Mouse (Mus musculus): Measurements from ENCODE around the gene Paqr8.
"Not testable (repeated sequence)": the region's sequence is repeated elsewhere in the genome, so short reads cannot be mapped to it uniquely, and the experiment has no call there.

Paqr8 gene

DNA sequence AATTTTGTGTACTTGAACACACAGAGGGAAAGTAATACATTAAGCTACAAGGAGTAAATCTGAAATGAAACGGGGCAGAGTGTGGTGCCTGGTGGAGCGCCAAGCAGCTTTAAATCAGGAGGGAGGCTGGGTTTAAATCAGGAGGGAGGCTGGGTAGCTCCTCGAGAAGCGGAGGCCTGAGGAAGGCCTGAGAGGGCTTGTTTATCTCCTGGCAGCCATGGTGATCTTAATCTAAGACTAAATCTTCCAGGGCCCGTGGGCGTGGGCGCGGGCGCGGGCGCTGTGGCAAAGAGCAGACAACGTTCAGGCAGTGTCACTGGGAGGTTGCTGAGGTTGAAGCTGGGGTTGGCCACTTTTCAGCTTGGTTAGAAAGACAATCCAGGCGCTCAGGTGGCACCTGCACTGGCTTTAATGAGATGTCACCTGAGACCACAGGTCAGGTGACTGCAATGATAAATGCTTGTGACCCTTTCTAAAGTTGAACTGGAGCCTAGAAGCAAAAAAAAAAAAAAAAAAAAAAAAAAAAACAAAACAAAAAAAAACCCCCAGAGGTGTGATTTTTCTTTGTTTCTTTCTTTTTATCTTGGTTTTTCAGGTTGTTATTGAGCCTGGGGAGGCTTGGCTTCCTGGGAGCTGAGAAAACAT, 22.2 kb downstream of the Paqr8 start:
- peak; percentile 51 for DNase-seq

DNA sequence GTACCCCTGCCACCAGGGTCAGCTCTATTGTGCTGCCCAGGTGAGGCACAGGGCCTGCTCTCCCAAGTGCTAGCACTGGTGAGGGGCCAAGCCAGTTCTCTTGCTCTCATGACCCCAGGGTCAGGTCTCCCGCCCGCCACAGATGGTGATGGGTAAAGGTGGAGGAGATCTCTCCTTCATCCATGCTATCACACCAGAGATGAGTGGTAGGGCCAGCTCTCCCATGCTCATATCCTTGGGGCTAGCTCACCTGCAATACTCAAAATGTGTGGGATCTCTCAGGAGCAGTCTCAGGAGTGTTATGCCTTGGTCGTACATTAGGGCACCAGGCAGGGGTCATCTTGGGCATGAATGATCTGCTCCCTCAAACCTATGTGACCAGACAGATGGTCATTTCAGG, 24.4 kb downstream of the Paqr8 start:
- no peak for DNase-seq

DNA sequence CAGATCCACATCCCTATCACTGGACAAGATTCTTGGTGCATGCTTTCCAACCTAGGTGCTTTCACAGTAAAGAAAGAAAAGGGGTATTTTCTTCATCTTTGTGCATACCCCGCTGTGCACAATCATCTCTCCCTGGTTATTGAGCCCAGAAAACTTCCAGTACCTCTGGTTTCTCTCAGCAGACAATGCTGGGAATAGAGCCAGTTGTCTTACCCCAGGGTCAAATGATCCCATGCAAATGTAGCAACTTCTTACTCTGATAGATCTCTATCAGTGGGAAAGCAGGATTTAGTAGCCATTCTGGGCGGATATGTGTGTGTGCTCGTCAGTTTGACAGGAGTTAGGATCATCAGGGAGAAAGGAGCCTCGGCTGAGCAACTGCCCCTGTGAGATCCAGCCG, 25.2 kb downstream of the Paqr8 start:
- DNase-seq, result no peak

DNA sequence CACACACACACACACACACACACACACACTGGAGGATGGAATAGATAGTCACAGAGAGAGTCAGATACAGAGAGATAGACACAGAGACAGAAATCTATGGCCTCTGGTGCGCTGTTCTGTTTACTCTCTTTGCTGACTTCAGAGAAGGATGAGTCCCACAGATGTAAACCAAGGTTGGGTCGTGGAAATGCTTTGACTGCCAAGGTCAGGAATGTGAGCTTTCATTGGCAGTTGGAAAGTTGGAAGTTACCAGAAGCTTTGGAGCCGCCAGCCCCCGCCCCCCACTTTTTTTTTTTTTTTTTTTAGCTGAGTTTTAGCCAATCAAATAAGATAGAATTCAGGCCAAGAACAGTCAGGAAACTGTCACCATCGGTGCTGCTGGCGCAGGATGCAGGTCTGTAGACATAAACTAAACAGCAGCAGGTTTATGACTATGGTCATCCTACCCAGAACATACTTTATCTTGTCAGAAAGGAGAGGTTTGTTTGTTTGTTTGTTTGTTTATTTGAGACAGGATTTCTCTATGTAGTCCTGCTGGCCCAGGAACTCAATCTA, 27.2 kb downstream of the Paqr8 start:
- DNase-seq, result no peak

DNA sequence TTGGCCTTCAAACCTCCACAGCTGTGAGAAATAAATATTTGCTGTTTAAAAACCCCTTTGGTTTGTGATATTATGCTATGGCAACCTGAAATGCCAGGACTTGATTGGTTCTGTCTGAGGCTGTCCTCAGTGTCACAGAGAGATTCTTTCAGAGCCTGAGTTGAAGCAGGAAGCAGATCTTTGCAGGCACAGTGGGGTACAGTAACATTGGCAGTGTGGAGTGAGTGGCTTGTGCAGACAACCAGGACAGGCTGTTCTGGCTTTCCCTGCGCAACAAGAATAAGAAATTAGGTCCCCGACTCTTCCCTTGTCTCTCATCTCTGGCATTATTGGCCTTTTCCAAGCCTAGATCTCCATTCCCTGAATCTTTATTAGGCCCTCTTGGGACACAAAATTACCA, 29.3 kb downstream of the Paqr8 start:
- DNase-seq, result no peak

DNA sequence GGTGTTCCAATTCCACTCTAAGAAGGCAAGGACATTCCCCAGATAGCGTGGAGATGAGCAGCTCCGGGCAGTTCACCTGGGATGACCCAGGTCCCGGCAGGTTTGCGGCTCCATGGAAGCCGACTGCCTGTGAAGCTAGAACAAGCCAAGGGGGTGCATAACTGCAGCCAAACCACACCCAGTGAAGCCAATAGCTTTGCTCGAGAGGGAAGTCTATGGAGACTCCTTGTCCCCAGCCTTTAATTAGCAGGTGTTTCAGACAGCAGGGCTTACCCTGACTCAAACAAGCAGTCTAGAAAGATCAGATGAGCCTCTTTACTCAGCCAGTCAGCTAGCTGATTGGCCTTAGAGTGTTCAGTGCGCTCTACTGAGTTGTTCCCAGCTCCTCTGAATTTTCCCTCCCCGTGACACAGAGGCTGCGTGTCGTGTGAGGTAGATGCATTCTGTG, 30.7 kb downstream of the Paqr8 start:
- no peak for DNase-seq

DNA sequence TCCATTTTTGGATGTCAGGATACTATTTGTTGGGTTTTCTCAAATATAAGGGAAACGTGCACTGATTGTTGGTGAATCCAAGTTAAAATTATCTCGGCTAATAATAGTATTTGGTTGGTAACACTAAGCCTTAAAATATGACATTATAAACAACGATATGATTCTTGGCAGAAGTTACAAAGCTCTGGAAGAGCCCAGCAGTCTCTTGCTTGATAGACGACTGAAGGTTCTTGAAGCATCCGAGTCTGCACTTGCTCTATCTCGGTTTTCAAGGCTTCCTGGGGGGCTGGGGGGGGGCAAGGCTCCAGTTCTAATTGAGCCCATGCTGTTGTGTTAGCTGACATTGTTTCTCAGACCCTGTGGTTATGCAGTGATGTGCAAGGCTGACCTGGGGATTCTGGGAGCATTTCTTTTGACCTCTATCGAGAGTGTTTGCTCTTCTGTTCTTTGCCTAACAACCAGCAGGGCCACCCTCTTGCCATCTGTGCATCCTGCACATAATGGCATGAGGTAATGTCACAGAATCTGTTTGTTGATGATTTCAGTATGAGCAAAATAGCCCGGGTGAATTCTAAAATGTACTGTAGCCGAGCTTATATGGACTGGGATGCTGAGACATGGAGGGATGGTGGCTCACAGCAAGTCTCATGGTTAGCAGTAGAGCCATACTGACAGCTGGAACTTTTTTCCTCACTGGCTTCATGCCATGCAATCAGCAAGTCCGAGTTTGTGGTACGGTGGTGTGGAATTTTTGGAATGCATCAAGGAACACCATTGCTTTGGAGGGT, 32.4 kb downstream of the Paqr8 start:
- no peak for DNase-seq

DNA sequence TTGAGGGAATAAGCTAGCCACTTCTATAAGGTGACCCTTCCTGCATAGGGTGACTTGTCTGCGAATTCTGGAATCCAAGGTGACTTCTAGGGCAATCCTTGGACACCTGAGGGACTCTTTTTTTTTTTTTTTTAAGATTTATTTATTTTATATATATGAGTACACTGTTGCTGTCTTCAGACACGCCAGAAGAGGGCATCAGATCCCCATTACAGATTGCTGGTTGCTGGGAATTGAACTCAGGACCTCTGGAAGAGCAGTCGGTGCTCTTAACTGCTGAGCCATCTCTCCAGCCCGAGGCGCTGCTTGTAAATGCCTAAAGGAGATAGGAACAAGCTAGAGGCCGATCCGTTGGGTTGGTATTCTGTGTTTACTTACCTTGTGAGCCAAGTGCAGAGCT, 34.9 kb downstream of the Paqr8 start:
- DNase-seq, result not testable (repeated sequence)

DNA sequence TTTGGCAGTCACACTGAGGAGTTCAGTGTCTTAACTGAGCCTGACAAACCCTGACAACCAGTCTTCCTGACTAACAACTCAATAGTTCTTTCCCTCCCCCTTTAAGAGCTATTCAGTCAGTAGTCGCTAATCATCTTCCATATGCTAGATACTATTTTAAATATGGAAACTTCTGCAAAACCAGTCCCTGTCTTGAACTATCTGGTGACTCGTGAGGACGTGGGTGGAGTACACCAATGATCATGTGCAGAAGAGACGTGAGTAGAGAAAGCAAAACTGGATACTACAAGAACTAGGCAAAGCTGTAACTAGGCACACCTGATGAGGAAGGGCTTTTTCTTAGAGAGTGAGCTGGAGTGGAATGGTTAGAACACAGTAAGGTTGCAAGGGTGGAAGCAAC, 35.5 kb downstream of the Paqr8 start:
- no peak for DNase-seq

DNA sequence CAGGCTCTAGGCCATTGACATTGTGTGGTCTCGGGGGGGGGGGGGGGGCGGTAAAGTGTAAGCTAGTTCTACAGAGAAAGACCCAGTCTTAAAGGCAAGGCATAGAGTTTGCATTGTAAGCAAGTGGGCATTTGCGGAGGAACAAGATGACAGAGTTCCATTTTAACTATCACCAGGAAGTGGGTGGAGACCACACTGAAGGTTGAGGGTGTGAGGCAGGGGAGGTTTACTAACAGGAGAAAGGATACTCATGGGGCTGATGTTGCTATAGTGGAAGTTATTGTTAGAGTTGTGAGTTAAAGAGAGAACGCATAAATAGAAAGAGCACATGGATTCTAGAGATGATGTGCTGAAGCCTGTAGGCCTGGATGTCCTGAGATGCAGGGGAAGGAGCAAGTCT, 36.0 kb downstream of the Paqr8 start:
- DNase-seq, result no peak

DNA sequence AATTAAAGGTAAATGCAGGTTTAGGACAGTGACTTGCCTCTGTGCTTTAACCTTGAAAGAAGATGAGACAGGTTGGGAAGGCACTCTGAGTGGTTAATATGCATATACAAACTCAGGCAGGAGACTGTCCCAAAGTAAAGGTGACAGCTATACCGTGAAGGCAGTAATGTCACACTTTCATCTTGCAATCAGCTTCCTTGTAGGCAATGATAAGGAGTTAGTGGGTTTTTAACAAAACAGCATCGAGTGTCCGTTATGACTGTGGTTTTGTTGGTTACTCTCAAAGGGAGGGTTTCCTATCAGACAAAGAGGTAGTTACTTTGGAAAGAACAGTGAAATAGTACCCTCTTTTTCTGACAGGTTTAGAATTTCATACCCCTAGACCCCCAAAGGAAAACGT, 38.1 kb downstream of the Paqr8 start:
- no peak for DNase-seq

DNA sequence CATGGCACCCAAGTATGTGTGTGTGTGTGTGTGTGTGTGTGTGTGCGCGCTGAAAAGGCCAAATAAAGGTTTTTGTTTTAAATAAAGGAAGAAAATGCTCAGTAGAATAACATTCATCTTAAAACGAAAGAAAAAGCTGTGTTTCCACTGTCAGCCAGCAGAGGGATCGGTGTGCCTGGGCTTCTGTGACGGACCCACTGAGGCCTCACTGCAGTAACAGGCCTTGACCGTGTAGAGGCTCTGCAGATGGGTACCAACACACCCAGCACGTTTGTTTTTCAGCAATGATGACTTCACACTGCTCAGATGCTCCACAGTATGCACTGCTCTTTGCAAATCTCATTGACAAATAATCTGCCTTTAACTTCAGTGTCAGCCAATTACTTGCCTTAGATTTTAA, 43.1 kb downstream of the Paqr8 start:
- DNase-seq, result peak; percentile 78

DNA sequence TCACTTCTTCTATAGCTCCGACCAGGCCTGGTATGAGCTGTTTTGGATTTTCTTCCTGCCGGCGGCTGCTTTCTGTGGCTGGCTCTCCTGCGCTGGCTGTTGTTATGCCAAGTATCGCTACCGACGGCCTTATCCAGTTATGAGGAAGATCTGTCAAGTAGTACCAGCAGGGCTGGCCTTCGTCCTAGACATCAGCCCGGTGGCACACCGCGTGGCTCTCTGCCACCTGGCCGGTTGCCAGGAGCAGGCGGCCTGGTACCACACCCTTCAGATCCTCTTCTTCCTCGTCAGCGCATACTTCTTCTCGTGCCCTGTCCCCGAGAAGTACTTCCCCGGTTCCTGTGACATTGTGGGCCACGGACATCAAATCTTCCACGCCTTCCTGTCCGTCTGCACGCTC, 44.7 kb downstream of the Paqr8 start:
- DNase-seq, result no peak

DNA sequence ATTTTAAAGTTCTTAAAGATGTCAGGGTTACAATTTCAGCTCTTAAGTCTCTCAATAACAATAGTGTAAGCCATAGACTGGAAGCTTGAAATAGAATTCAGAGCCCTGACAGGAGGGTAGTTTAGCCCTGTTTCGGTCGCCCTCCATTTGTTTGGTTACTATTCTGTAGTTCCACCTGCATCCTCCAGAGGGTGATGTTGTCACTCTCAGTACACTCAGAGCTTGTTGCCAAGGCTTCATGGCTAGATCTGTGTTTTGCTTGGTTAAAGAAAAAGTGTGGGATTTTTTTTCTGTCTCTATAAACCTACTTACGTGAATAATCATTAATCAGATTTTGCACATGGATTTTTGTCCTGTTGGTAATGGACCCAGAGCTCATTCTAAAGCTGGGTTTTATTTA, 48.6 kb downstream of the Paqr8 start:
- DNase-seq, result peak; percentile 65

DNA sequence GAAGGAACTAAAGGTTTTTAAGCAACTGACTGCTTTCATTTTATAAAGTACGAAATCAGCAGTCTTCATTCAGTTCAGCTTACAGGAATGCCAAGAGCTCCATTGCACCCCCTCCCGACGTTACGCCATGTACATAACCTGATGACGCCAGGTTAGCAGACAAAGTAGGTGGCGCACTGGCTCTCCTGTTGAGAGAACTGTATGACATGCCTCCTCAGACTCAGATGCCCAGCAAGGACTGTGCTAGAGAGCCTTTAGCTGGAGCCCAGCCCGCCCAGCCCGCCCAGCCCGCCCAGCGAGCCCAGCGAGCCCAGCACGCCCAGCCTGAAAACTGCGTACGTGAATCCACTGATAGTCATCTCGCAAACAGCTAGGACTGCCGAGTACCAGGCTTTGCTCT, 49.7 kb downstream of the Paqr8 start:
- peak; percentile 75 for DNase-seq

DNA sequence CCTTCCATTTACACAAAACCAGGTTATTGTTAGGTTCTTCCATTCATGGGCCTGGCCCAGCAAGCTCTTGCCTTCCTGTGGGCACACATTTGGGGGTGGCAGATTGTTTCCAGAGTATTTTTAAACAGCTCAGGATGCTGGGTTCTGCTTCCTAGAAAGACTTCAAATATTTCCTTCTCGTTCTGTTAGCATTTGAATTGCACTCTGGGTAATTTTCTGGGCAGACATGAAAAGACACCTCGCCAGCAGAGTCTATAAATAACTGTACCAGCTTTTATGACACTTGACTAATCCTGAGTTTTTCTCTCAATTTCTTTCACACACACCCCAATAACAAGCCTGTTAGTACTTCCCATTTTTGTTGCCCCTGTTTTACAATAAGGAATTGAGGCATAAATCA, 50.9 kb downstream of the Paqr8 start:
- DNase-seq, result no peak

DNA sequence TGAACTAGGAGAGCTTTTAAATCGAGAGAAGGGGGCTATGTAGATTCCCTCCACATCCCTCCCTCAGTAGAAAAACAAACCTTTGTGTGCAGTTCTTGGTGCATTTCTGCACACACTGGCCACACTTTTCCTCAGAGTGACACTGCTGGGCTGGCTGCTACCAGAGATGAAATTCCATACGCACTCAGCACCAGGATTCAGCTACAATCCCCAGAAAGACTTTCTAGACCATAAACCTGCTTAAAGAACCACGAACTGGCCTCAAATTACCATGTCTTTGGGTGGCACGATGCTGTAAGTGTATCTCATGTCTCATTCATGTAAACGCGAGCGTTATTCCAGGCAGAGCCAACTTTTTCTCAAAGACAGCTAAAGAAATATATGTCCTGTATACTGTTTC, 51.5 kb downstream of the Paqr8 start:
- DNase-seq, result no peak

DNA sequence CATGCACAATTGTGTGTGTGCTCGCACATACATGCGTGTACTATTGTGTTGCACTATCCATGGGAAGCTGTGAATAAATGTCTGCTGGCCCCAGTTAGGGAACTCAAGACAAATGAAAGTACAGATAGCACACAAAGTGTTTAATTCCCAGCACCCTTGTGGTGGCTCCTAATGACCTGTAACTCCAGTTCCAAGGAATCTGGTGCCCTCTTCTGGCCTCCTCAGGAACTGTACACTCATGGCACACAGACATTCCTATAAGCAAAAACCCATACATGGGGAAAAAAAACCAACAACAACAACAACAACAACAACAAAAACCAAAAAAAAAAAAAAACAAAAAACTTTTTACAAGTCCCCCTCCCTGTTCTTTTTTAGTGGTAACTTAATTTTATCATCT, 52.6 kb downstream of the Paqr8 start:
- DNase-seq, result peak; percentile 24

DNA sequence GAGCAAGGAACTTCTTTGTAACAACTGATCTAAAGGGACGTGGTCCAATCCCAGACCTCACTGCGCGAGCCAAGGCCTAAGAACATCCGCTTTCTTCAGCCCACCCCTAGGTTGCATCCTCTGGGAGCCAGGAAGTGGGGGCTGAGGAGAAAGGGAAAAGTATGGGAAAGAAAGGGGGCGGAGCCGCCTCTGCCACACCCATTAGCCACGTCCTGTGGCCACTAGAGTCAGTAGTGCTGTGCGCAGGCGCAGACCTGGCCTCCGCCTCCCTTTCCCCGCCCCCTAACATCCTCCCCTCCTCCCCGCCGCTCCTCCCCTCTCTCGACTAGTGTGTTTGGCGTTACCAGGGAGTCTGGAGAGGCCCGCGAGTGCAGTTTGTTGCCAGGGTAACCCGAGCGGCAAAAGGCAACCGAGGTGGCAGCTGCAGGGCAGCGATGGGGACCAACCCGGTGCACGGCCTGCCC, 60.9 kb downstream of the Paqr8 start, which contains the start of gene Efhc1:
TSS of gene Efhc1 (plus strand) at position 327 of the 464 bp plus-strand sequence.
- peak; percentile 91 for DNase-seq

DNA sequence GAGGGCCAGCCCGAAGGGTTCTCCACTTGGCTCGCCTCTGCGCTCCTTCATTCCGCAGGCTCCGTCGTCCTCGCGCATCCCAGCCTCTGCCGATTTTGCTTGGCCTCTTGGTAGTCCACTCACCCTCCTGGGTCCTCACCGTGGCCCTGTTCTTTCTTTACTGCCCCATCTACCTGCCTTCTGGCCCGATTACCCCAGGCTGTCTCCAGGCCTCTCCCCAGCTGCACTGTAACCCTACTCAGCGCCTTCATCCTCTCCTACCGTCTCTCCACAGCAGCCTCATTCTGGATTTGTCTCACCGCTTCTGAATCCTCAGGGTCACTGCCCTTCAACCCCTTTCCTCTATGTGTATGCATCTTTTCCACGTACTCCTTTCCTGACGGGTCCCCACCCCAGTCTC, 61.4 kb downstream of the Paqr8 start:
- no peak for DNase-seq

DNA sequence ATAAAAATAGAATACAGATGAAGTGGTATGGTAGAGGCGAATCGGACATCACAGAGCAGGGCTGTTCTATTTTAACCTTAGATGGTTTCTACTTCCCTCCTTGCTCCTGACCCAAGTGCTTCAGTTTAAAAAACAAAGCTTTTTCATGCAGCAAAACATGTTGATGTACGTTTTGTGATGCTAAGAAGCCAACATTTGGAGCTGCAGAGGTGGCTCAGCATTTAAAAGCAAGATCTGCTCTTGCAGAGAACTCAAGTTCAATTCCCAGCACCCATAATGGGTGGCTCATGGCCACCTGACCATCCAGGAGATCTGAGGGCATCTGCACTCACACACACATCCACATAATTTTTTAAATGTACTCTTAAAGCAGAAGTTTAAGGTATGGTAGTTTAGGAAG, 64.5 kb downstream of the Paqr8 start:
- DNase-seq, result no peak

DNA sequence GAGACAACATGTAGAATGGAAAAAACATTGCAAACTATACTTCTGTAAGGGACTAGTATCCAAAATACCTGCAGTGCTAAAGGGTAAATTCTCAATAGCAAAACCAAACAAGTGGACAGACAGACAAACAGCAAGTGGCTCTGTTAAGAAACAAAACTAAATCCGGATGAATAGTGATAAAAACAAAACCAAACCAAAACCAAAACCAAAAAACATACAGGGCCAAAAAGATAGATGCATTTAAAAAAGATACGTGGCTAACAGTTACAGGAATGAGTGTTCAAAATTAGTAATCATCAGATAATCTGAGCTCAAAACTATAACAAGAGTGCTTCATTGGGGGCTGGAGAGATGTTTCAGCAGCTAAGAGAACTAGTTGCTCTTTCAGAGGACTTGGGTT, 79.2 kb downstream of the Paqr8 start:
- DNase-seq, result no peak

DNA sequence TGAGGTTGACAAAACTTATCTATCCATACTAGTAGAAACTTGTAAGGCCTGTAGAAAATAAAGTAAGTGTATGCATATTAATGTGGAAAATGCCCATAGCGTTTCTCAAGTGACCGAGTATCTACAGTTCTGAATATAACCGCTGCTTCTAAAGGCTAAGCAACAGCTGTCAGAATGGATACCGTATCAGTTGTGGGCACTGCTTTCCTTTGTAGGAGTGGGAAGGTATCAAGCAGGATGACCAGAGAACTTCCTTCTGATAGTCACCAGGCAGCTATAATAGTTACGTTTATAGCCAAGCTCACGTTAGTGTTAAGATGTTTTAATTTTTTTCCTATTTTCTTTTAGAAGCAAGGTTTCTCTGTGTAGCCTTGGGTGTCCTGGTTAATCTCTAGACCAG, 83.0 kb downstream of the Paqr8 start:
- DNase-seq, result no peak
